Mouse (Mus musculus) MEL (cell line): Measurements from ENCODE around the gene Mtch2. TPM values are rescaled to one million over a fixed set of nuclear protein-coding genes. Genes with fewer than 3 reads are reported as not detected.

Experiments used
- DNase-seq: peaks from one replicate; pipeline ENCODE4 v3.0.0; 2011; ENCODE audit warnings: low read depth, low spot score
- H3K27ac ChIP-seq: 2 replicates; pipeline ENCODE4 v1.5.1; 2012; ENCODE audit warnings: low read depth, mild to moderate bottlenecking, control low read depth, low read length, moderate library complexity; ENCODE audit not compliant: control insufficient read depth
- H3K27me3 ChIP-seq, 2 experiments: fragments of 150-350 bp in 1 of 2; sonication (generic) in 1 of 2; 2 replicates each; pipeline ENCODE4 v1.6.1; 2012; ENCODE audit warnings: low read length in 2 of 2, mild to moderate bottlenecking in 2 of 2, improper control_type of control experiment in 1 of 2, moderate library complexity in 1 of 2; ENCODE audit not compliant: insufficient read depth in 2 of 2, control insufficient read depth in 1 of 2
- H3K36me3 ChIP-seq, 2 experiments: 2 replicates each; pipeline ENCODE4 v1.6.1; 2012 to 2014; ENCODE audit warnings: low read length in 2 of 2, improper control_type of control experiment in 1 of 2, inconsistent platforms in 1 of 2, mild to moderate bottlenecking in 1 of 2; ENCODE audit not compliant: insufficient read depth in 2 of 2, control insufficient read depth in 1 of 2
- H3K4me1 ChIP-seq, 2 experiments: fragments of 150-350 bp in 1 of 2; sonication (generic) in 1 of 2; 2 replicates each; pipeline ENCODE4 v1.6.1; 2012; ENCODE audit warnings: low read length in 2 of 2, improper control_type of control experiment in 1 of 2, mild to moderate bottlenecking in 1 of 2; ENCODE audit not compliant: insufficient read depth in 2 of 2, control insufficient read depth in 1 of 2
- H3K4me3 ChIP-seq, 2 experiments: fragments of 150-350 bp in 1 of 2; sonication (generic) in 1 of 2; 2 replicates each; pipeline ENCODE4 v1.5.1; 2012; ENCODE audit warnings: low read depth in 2 of 2, low read length in 2 of 2, mild to moderate bottlenecking in 2 of 2, moderate library complexity in 2 of 2, control low read depth in 1 of 2, improper control_type of control experiment in 1 of 2; ENCODE audit not compliant: control insufficient read depth in 1 of 2, insufficient read depth in 1 of 2
- H3K79me2 ChIP-seq: 2 replicates; pipeline ENCODE4 v1.6.1; 2012; ENCODE audit warnings: mild to moderate bottlenecking, low read length, moderate library complexity; ENCODE audit not compliant: control insufficient read depth, poor library complexity, insufficient read depth
- H3K9ac ChIP-seq: 2 replicates; pipeline ENCODE4 v1.6.1; 2012; ENCODE audit warnings: low read depth, mild to moderate bottlenecking, control low read depth, low read length, moderate library complexity; ENCODE audit not compliant: control insufficient read depth, poor library complexity, severe bottlenecking
- H3K9me3 ChIP-seq: fragments of 150-350 bp; sonication (generic); replicated peaks from 2 replicates; pipeline ENCODE4 v1.6.1; 2012; ENCODE audit warnings: mild to moderate bottlenecking, low read length, improper control_type of control experiment, moderate library complexity; ENCODE audit not compliant: insufficient read depth
- CHD2 ChIP-seq: IDR thresholded peaks from 2 replicates; pipeline ENCODE4 v1.6.1; 2011; ENCODE audit warnings: low read length, improper control_type of control experiment
- EP300 ChIP-seq, 2 experiments: IDR thresholded peaks; 2 replicates each; pipeline ENCODE4 v1.6.1; 2011; ENCODE audit warnings: improper control_type of control experiment in 2 of 2, low read length in 2 of 2, low read depth in 1 of 2, mild to moderate bottlenecking in 1 of 2
- GATA1 ChIP-seq: IDR thresholded peaks from 2 replicates; pipeline ENCODE4 v1.6.1; 2011; ENCODE audit warnings: low read depth, low read length, improper control_type of control experiment
- MAFK ChIP-seq: IDR thresholded peaks from 2 replicates; pipeline ENCODE4 v1.6.1; 2011; ENCODE audit warnings: low read depth, mild to moderate bottlenecking, low read length, improper control_type of control experiment, borderline replicate concordance
- MAX ChIP-seq: IDR thresholded peaks from 2 replicates; pipeline ENCODE4 v1.6.1; 2011; ENCODE audit warnings: low read length, improper control_type of control experiment
- MXI1 ChIP-seq: IDR thresholded peaks from 2 replicates; pipeline ENCODE4 v1.6.1; 2011; ENCODE audit warnings: mild to moderate bottlenecking, low read depth, low read length, improper control_type of control experiment
- MYC ChIP-seq: IDR thresholded peaks from 2 replicates; pipeline ENCODE4 v1.6.1; 2011; ENCODE audit warnings: low read depth, mild to moderate bottlenecking, low read length, improper control_type of control experiment, moderate library complexity
- POLR2A ChIP-seq, 2 experiments: IDR thresholded peaks; 2 replicates each; pipeline ENCODE4 v1.6.1; 2011 to 2012; ENCODE audit warnings: low read length in 2 of 2, mild to moderate bottlenecking in 2 of 2, control low read depth in 1 of 2, improper control_type of control experiment in 1 of 2, low read depth in 1 of 2, moderate library complexity in 1 of 2; ENCODE audit not compliant: control insufficient read depth in 1 of 2, insufficient read depth in 1 of 2, poor library complexity in 1 of 2
- POLR2AphosphoS2 ChIP-seq: IDR thresholded peaks from 2 replicates; pipeline ENCODE4 v1.6.1; 2011; ENCODE audit warnings: low read length, improper control_type of control experiment
- RCOR1 ChIP-seq: IDR thresholded peaks from 2 replicates; pipeline ENCODE4 v1.6.1; 2012; ENCODE audit warnings: low read depth, mild to moderate bottlenecking, inconsistent platforms, low read length, improper control_type of control experiment
- SIN3A ChIP-seq: IDR thresholded peaks from 2 replicates; pipeline ENCODE4 v1.6.1; 2012; ENCODE audit warnings: low read length, improper control_type of control experiment, inconsistent platforms
- SMC3 ChIP-seq: IDR thresholded peaks from 2 replicates; pipeline ENCODE4 v1.6.1; 2011; ENCODE audit warnings: low read depth, low read length, improper control_type of control experiment
- TBP ChIP-seq: IDR thresholded peaks from 2 replicates; pipeline ENCODE4 v1.8.0; 2011; ENCODE audit warnings: low read depth, low read length, improper control_type of control experiment
- USF2 ChIP-seq, 2 experiments: IDR thresholded peaks; 2 replicates each; pipeline ENCODE4 v1.6.1; 2011 to 2012; ENCODE audit warnings: improper control_type of control experiment in 2 of 2, low read length in 2 of 2, borderline replicate concordance in 1 of 2, inconsistent platforms in 1 of 2, low read depth in 1 of 2, mild to moderate bottlenecking in 1 of 2; ENCODE audit not compliant: insufficient read depth in 1 of 2
- ZKSCAN1 ChIP-seq: IDR thresholded peaks from 2 replicates; pipeline ENCODE4 v1.6.1; 2012; ENCODE audit warnings: low read depth, mild to moderate bottlenecking, inconsistent platforms, low read length, improper control_type of control experiment, moderate library complexity
- ZNF384 ChIP-seq: IDR thresholded peaks from 2 replicates; pipeline ENCODE4 v1.6.1; 2012; ENCODE audit warnings: low read depth, mild to moderate bottlenecking, inconsistent platforms, low read length, improper control_type of control experiment
- polyA plus RNA-seq, 2 experiments: library from polyadenylated mRNA; stranded (reverse) in 1 of 2; unstranded in 1 of 2; fragments of >175 nt in 1 of 2; fragments of >200 nt in 1 of 2; gene quantifications; 2 replicates each; pipeline versions ENCODE4 v1.2.1 to v1.2.4; 2012; ENCODE audit warnings: low replicate concordance in 2 of 2, low read depth in 1 of 2; ENCODE audit not compliant: insufficient read length in 2 of 2, insufficient read depth in 1 of 2, missing spikeins in 1 of 2
- total RNA-seq: library from RNA; depleted of rRNA; stranded (reverse); fragments of 300-350 nt; gene quantifications from 2 replicates; pipeline ENCODE4 v1.2.3, GENCODE M21; 2012

Mtch2 gene
- total and polyA plus RNA-seq, 3 experiments = 85.7 to 167 TPM; not detected in 1

GRCm38 (mm10) chr2:90808241-90809126 is 38.5 kb upstream of the Mtch2 start:
- Histone ChIP-seq H3K27me3 (no peaks in the 10 kb centered on the region), H3K27ac (no peak overlapping the region), H3K9me3 (no peaks in the 10 kb centered on the region), H3K4me3 (no peak overlapping the region), H3K9ac (no peak overlapping the region), H3K4me1 (no peaks in the 10 kb centered on the region), H3K36me3 (no peaks in the 10 kb centered on the region), H3K79me2 (no peaks in the 10 kb centered on the region)
- DNase-seq = no peak
- TF ChIP-seq MAFK = 0 out of 2 replicates have a peak, but pooled peaks have one; percentile 29
- no peak for TF ChIP-seq EP300 (IDR thresholded peaks at IDR 0.05; ENCODE audit: low read depth in 1 of 2, low read length in 2 of 2)

DNA sequence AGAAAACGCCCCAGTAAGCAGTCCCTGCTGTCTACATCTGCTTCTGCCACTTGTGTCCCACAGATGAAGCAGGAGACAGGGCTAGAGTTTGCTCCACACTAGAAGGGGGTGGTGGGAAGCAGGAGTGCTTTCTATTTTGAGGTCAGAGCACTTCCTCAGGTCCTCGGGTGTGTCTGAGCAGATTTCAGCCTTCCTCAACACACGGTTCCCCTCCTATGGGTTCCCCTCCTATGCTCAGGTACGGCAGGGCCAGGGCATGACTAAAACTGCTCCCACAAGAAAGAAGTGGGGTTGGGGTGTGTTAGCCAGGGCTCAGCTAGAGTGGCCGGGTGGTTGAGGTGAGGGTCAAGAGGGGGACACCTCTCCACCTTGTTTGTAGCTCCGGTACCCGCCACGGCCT is 36.2 kb upstream of the Mtch2 start:
- no peaks in the 10 kb centered on the region for H3K27me3 ChIP-seq
- no peak for DNase-seq
- no peaks in the 10 kb centered on the region for H3K9me3 ChIP-seq
- no peak overlapping the region for H3K9ac ChIP-seq
- H3K4me1 ChIP-seq = no peaks in the 10 kb centered on the region
- no peaks in the 10 kb centered on the region for H3K36me3 ChIP-seq
- H3K27ac ChIP-seq = no peak overlapping the region
- H3K79me2 ChIP-seq = no peaks in the 10 kb centered on the region
- no peak overlapping the region for H3K4me3 ChIP-seq
- TF ChIP-seq CHD2 (no peak), MYC (no peak), POLR2A (IDR thresholded peaks at IDR 0.05; ENCODE audit: control insufficient read depth in 1 of 2, insufficient read depth in 1 of 2, low read depth in 1 of 2, low read length in 2 of 2, poor library complexity in 1 of 2) (no peak), MXI1 (no peak), ZNF384 (no peak), TBP (no peak), MAX (no peak), RCOR1 (no peak), USF2 (IDR thresholded peaks at IDR 0.05; ENCODE audit: borderline replicate concordance in 1 of 2, insufficient read depth in 1 of 2, low read depth in 1 of 2, low read length in 2 of 2) (no peak), SIN3A (no peak), SMC3 (no peak), ZKSCAN1 (no peak), GATA1 (no peak), EP300 (IDR thresholded peaks at IDR 0.05; ENCODE audit: low read depth in 1 of 2, low read length in 2 of 2) (no peak), POLR2AphosphoS2 (no peak)
